ENCODE assay signal across 1 mouse cellular context in the genomic region with DNA sequence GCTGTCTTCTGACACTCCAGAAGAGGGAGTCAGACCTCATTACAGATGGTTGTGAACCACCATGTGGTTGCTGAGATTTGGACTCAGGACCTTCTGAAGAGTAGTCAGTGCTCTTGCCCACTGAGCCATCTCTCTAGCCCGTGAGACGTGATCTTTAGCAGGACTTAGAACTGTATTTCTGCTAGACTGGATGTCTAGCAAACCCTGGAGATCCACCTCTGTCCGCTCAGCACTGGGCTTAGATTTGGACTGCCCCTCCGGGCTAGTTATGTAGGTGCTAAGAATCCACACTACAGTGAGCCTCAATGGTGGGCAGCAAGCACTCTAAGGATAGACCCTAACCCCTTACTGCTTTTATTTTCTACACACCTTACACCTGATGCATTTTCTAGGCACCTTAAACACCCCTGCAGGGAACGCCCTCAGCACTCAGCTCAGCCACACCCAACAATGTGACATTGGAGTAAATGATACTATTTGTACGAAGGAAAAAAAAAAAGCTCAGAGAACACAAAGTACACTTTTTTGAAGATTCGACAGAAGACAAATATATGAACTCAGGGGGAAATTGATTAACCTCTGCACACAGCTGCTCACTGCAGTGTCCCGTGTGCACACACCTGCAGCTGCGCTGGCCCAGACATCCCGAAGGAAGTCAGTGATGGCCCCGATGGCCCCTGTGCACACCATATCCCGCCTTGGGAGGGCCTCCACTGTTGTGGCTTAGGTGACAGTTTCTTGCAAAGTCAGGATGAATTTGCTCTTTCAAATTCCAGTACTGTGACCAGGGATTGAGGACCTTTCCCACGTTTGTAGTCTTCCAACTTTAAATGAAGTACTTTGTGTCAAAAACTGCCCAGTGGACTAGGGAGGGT.
TF ChIP-seq lines count a peak whose summit lies in the region.

No protein-coding gene starts in this region.

TF ChIP-seq in MEL, 35 proteins besides CTCF, POLR2A, EP300 and RAD21 (continued from another document):
- TF ChIP-seq HCFC1 (IDR thresholded peaks at IDR 0.05; ENCODE audit: low read depth, low read length), result no peak
- TF ChIP-seq GABPA (IDR thresholded peaks at IDR 0.05; ENCODE audit: low read depth, low read length), result no peak
- TF ChIP-seq USF1 (IDR thresholded peaks at IDR 0.05; ENCODE audit: low read depth, low read length), result no peak
- no peak for TF ChIP-seq BHLHE40 (IDR thresholded peaks at IDR 0.05; ENCODE audit: borderline replicate concordance, low read depth, low read length)
- no peak for TF ChIP-seq E2F4 (IDR thresholded peaks at IDR 0.05; ENCODE audit: borderline replicate concordance, low read depth, low read length)
- TF ChIP-seq ZMIZ1 (IDR thresholded peaks at IDR 0.05; ENCODE audit: low read depth, low read length), result no peak
- TF ChIP-seq JUND (IDR thresholded peaks at IDR 0.05; ENCODE audit: low read depth, low read length), result no peak
- no peak for TF ChIP-seq ZKSCAN1 (IDR thresholded peaks at IDR 0.05; ENCODE audit: low read depth, low read length)
